Mouse (Mus musculus) testis, postnatal 14 days (tissue): ENCODE measurements around the gene Otx1.

Experiments
- DNase-seq: peaks from one replicate; pipeline ENCODE4 v3.0.0; 2021; ENCODE audit warnings: low spot score

The Otx1 gene

GRCm38 (mm10) chr11:21999396-22000315, 3.0 kb downstream of the Otx1 start:
- DNase-seq = no peak

- DNase-seq = no peak
Measured at GRCm38 (mm10) chr11:21998141-21999047, 4.3 kb downstream of the Otx1 start.

DNA sequence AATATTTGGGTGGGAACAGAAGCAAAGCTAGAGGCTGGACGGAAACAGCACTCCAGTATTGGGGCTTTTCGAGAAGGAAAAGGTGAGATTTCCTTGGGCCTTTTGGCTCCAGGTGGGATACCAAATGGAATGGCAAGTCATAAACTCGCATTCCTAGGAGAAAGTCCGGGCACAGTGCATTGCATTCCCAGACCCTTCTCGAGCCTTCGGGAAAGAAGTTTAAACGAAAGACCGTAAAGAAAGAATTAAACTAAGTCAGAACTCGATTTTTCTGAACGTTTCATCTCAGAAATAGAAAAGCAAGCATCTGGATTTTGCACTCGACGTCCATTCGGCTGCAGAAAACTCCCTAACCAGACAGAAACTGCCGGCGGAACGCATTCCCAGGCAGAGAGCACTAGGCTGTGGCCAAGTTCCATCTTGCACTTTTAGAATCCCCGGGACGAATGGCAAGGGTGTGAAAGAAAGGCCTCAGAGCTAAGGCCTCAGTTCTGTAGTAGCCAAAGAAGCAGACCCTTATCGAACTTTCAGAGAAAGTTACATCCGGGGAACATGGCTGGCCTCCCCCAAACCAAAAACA, 5.0 kb downstream of the Otx1 start:
- no peak for DNase-seq

DNA sequence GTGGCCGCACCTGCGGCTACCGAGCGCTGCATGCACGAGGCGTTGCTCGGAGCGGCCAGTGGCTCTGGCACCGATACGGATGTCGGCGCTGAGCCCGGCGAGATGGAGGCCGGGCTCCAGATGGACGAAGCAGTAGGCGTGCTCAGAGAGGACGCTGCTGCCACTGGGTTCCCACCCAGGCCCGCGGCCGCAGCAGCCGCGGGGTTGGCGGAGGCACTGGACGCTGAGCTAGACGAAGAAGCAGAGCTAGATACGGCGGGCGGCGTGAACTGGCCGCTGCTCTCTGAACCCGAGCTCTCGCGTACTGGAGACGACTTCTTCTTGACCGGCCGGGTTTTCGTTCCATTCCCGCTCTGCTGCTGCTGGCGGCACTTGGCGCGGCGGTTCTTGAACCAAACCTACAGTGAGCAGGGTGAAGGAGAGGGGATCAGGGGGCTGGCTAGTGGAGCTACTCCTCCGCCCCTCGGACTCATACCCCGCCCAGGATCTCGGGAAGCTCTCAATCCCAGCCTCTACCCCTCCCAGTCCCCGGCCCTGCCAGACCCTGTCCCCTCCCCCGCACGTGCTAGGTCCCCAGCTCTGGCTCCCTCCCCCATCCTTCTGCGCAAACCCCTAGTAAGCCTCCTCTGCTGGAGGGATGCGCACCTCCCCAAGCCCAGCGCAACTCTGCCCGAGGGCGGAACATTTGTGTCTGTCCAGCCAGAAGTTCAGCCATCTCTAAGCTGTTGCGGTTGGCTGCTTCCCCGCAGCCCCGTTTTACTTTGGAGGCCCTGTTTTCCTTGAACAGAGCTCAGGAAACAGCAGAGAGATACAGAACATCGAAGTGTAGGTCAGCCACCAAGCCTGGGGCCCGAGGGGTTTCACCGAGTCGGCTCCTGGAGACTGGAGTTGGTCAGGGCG, 5.8 kb downstream of the Otx1 start:
- peak; percentile 24 for DNase-seq

DNA sequence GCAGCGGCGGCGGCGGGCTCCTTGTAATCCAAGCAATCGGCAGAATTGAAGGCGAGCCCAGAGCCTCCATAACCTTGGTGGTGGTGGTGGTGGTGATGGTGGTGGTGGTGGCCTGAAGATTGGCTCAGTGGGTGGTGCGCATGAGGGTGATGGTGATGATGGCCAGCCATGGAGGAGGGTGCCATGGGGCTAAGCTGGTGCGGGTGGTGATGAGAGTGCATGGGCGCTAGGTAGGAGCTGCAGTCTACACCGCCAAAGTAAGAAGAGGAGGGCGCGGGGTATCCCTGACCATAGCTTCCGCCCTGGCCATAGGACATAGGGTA, 6.4 kb downstream of the Otx1 start:
- peak; percentile 24 for DNase-seq

DNA sequence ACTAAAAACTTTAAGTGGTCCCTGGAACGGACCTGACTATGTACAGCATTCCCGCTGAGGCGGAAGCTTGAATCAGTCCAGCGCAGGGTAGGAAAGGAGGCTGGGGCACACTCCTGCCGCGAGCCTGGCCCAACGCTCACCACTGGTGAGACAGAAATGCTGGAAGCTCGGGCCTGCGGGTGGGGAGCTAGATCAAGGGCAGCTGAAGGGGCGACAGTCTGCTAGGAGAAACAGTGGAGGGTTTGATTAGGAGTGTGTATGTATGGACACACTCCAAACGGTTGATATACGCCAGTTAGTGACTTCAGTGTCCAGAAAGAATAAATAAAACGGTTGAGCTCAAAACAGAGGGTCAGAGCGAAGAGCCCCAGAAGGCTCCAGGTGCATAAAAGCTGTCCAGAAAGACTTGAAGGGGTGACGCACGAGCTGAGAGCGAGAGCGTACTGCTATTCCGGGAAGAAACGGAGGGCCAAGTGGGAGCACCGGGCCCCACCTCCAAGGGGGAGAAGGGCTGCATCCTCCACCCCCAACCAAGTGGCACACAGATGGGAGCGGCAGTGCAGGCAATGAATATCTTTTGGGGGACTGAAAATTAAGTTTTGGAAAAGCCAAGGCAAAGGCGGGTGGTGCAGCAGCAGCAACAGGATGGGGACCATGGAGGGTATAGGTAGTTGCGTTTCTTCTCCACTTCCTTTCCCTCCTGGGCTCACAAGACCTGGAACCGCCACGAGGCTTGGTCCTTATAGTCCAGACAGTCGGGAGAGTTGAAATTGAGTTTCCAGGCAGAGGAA, 7.0 kb downstream of the Otx1 start:
- no peak for DNase-seq

GRCm38 (mm10) chr11:21994377-21995370, 8.0 kb downstream of the Otx1 start:
- DNase-seq = no peak

- no peak for DNase-seq
Measured at GRCm38 (mm10) chr11:21993597-21994376, 8.9 kb downstream of the Otx1 start.

GRCm38 (mm10) chr11:21992761-21993596, 9.7 kb downstream of the Otx1 start:
- DNase-seq = peak; percentile 82

GRCm38 (mm10) chr11:21988398-21988946, 14.2 kb downstream of the Otx1 start:
- DNase-seq = no peak

DNA sequence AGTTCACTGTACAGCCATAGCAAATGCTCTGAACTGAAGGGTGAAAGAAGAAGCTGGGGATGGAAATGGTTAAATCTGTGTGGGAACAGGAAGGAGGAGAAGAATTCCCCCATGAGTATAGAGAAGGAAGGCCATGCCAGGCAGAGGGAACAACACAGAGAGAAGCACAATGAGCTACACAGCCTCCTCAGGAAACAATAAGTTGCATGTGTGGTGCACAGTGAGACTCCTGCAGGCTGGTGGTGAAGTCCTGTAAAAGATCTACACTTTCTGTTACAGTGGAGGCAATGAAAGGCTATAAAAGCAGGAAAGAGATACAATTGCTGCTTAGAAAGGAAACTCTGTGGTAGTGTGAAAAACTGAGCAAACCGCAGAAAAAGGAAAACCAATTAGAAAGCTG, 17.6 kb downstream of the Otx1 start:
- no peak for DNase-seq

GRCm38 (mm10) chr11:21974005-21974531, 28.6 kb downstream of the Otx1 start:
- no peak for DNase-seq

DNA sequence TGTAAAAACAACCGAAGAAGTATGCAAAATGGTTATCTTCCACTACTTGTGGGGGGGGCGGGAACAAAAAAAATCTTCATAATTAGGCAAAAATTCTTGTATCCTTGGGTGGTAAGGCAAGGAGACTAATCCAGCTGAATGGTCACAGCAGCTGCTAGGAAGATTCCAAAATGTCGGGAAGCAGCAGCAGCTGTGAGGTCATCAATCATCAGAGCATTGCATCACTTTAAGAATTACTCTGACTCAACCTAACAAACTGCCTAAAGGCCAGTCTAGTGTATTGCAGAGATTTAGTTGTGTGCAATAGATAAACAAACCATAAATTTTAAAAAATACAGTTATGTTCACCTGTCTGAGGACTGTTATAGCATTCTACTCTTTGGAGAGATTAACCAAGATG, 29.1 kb downstream of the Otx1 start:
- no peak for DNase-seq

GRCm38 (mm10) chr11:21968922-21969321, 33.8 kb downstream of the Otx1 start:
- no peak for DNase-seq

GRCm38 (mm10) chr11:21955167-21955566, 47.5 kb downstream of the Otx1 start:
- no peak for DNase-seq

DNA sequence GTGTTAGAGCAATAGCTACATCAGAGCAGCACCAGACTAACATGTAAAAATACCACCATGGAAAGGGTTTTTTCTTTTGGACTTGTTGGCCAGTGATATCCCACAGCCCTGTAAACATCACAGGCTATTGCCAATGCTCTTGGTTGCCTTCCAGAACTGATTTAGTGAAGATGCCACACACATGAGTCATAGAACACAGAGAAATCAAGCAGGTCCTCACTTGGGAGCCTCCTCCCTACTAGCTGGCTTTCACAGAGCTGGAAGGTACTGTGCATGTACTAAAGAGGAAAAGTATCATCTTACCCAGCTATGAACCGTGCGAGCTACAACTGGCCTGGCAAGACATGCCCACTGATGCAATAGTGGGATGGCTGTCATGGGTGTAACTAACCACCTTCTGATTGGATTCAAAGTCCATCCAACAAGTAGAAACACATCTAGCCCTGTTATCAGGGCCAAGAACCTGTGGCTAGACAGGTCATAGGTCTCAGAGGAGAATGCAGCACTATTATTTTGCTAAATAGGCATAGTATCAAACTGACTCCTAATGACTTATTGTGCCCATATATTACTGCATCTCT, 51.0 kb downstream of the Otx1 start:
- no peak for DNase-seq

GRCm38 (mm10) chr11:21950094-21950493, 52.6 kb downstream of the Otx1 start:
- DNase-seq = no peak
